Mouse (Mus musculus): ENCODE measurements at regions not wholly inside any gene's neighbourhood (a gene's known extent, or its start where the extent isn't known, plus 50 kb on each side); places are given as distances from the start of the nearest gene placed in this dataset.

GRCm38 (mm10) chr4:80442711-80443110 lies 391.2 kb upstream of the Tyrp1 start:
- 38% methylated on average over 4 of the region's 4 CpGs for WGBS
- no peak overlapping the region for H3K27ac ChIP-seq (replicated peaks)
- no peaks in the 10 kb centered on the region for H3K4me1 ChIP-seq

GRCm38 (mm10) chr4:80463615-80464014 lies 370.3 kb upstream of the Tyrp1 start:
- Histone ChIP-seq H3K27me3 (no peaks in the 10 kb centered on the region), H3K27ac (replicated peaks) (no peak overlapping the region), H3K4me2 (replicated peaks) (no peak overlapping the region), H3K9ac (replicated peaks) (no peak overlapping the region), H3K9me3 (no peaks in the 10 kb centered on the region), H3K4me3 (no peak overlapping the region), H3K36me3 (no peaks in the 10 kb centered on the region), H3K4me1 (no peaks in the 10 kb centered on the region)
- 92% methylated on average over 1 of the region's 1 CpGs for WGBS
- ATAC-seq (ENCODE audit: low FRiP score, low read depth), result no peak

More at GRCm38 (mm10) chr4:80442711-80443110, 391.2 kb upstream of the Tyrp1 start:
- H3K9me3 ChIP-seq, result no peaks in the 10 kb centered on the region
- H3K27me3 ChIP-seq, result no peaks in the 10 kb centered on the region
- H3K9ac ChIP-seq (replicated peaks), result no peak overlapping the region
- no peak overlapping the region for H3K4me3 ChIP-seq
- H3K4me2 ChIP-seq (replicated peaks), result no peak overlapping the region
- no peak for ATAC-seq (ENCODE audit: low FRiP score, low read depth)
- H3K36me3 ChIP-seq, result no peaks in the 10 kb centered on the region

GRCm38 (mm10) chr4:80475736-80476478 lies 358.0 kb upstream of the Tyrp1 start:
- H3K4me3 ChIP-seq, result no peak overlapping the region
- no peak for ATAC-seq (ENCODE audit: low FRiP score, low read depth)
- H3K4me2 ChIP-seq (replicated peaks), result no peak overlapping the region
- H3K9ac ChIP-seq (replicated peaks), result no peak overlapping the region
- no peaks in the 10 kb centered on the region for H3K36me3 ChIP-seq
- WGBS, result 83% methylated on average over 4 of the region's 4 CpGs
- no peaks in the 10 kb centered on the region for H3K27me3 ChIP-seq
- no peaks in the 10 kb centered on the region for H3K9me3 ChIP-seq
- H3K4me1 ChIP-seq, result no peaks in the 10 kb centered on the region
- H3K27ac ChIP-seq (replicated peaks), result no peak overlapping the region

- Histone ChIP-seq H3K4me3 (no peak overlapping the region), H3K36me3 (no peaks in the 10 kb centered on the region), H3K9me3 (no peaks in the 10 kb centered on the region), H3K27ac (replicated peaks) (no peak overlapping the region), H3K27me3 (no peaks in the 10 kb centered on the region), H3K4me1 (peaks cover 18% of the 10 kb centered on the region), H3K9ac (replicated peaks) (no peak overlapping the region), H3K4me2 (replicated peaks) (no peak overlapping the region)
- WGBS, result 38% methylated on average over 2 of the region's 2 CpGs
- no peak for ATAC-seq (ENCODE audit: low FRiP score, low read depth)
Measured at GRCm38 (mm10) chr4:80515087-80515486, 318.8 kb upstream of the Tyrp1 start.

GRCm38 (mm10) chr4:80517476-80518285 lies 316.2 kb upstream of the Tyrp1 start:
- no peaks in the 10 kb centered on the region for H3K27me3 ChIP-seq
- ATAC-seq (ENCODE audit: low FRiP score, low read depth), result peak; percentile 85
- H3K9me3 ChIP-seq, result no peaks in the 10 kb centered on the region
- no peak overlapping the region for H3K9ac ChIP-seq (replicated peaks)
- H3K36me3 ChIP-seq, result no peaks in the 10 kb centered on the region
- H3K4me2 ChIP-seq (replicated peaks), result peak overlapping the region; percentile 21; the same call in 1 of the 2 replicates
- 30% methylated on average over 12 of the region's 12 CpGs for WGBS
- no peak overlapping the region for H3K27ac ChIP-seq (replicated peaks)
- peaks cover 18% of the 10 kb centered on the region for H3K4me1 ChIP-seq
- no peak overlapping the region for H3K4me3 ChIP-seq

- H3K4me2 ChIP-seq (replicated peaks), result no peak overlapping the region
- no peak for ATAC-seq (ENCODE audit: low FRiP score, low read depth)
- no peaks in the 10 kb centered on the region for H3K27me3 ChIP-seq
- H3K9me3 ChIP-seq, result no peaks in the 10 kb centered on the region
- no peak overlapping the region for H3K4me3 ChIP-seq
- no peak overlapping the region for H3K27ac ChIP-seq (replicated peaks)
- H3K4me1 ChIP-seq, result peaks cover 18% of the 10 kb centered on the region
- H3K36me3 ChIP-seq, result no peaks in the 10 kb centered on the region
- no peak overlapping the region for H3K9ac ChIP-seq (replicated peaks)
Measured at GRCm38 (mm10) chr4:80518589-80518988, 315.3 kb upstream of the Tyrp1 start.

- Histone ChIP-seq H3K36me3 (no peaks in the 10 kb centered on the region), H3K9ac (replicated peaks) (no peak overlapping the region), H3K9me3 (no peaks in the 10 kb centered on the region), H3K27me3 (no peaks in the 10 kb centered on the region), H3K4me2 (replicated peaks) (no peak overlapping the region), H3K4me1 (no peaks in the 10 kb centered on the region), H3K4me3 (no peak overlapping the region), H3K27ac (replicated peaks) (no peak overlapping the region)
- WGBS, result 83% methylated on average over 4 of the region's 4 CpGs
- no peak for ATAC-seq (ENCODE audit: low FRiP score, low read depth)
Measured at GRCm38 (mm10) chr4:80539854-80540253, 294.1 kb upstream of the Tyrp1 start.

GRCm38 (mm10) chr4:80545086-80545485 lies 288.8 kb upstream of the Tyrp1 start:
- 87% methylated on average over 3 of the region's 3 CpGs for WGBS
- H3K4me3 ChIP-seq, result no peak overlapping the region
- H3K27ac ChIP-seq (replicated peaks), result no peak overlapping the region
- H3K4me1 ChIP-seq, result no peaks in the 10 kb centered on the region
- H3K4me2 ChIP-seq (replicated peaks), result no peak overlapping the region
- H3K9me3 ChIP-seq, result no peaks in the 10 kb centered on the region
- H3K27me3 ChIP-seq, result no peaks in the 10 kb centered on the region
- H3K36me3 ChIP-seq, result no peaks in the 10 kb centered on the region
- no peak overlapping the region for H3K9ac ChIP-seq (replicated peaks)
- no peak for ATAC-seq (ENCODE audit: low FRiP score, low read depth)

GRCm38 (mm10) chr4:80589438-80589837 lies 244.5 kb upstream of the Tyrp1 start:
- no peak overlapping the region for H3K9ac ChIP-seq (replicated peaks)
- no peak overlapping the region for H3K27ac ChIP-seq (replicated peaks)
- no peaks in the 10 kb centered on the region for H3K27me3 ChIP-seq
- H3K4me1 ChIP-seq, result no peaks in the 10 kb centered on the region
- no peaks in the 10 kb centered on the region for H3K9me3 ChIP-seq
- no peak overlapping the region for H3K4me3 ChIP-seq
- H3K36me3 ChIP-seq, result no peaks in the 10 kb centered on the region
- 80% methylated on average over 4 of the region's 4 CpGs for WGBS
- H3K4me2 ChIP-seq (replicated peaks), result no peak overlapping the region
- ATAC-seq (ENCODE audit: low FRiP score, low read depth), result no peak

GRCm38 (mm10) chr4:80628271-80628670 lies 205.7 kb upstream of the Tyrp1 start:
- H3K9ac ChIP-seq (replicated peaks), result no peak overlapping the region
- no peak overlapping the region for H3K4me3 ChIP-seq
- H3K36me3 ChIP-seq, result no peaks in the 10 kb centered on the region
- H3K4me1 ChIP-seq, result no peaks in the 10 kb centered on the region
- no peak overlapping the region for H3K4me2 ChIP-seq (replicated peaks)
- no peak for ATAC-seq (ENCODE audit: low FRiP score, low read depth)
- WGBS, result 70% methylated on average over 4 of the region's 4 CpGs
- no peak overlapping the region for H3K27ac ChIP-seq (replicated peaks)
- H3K9me3 ChIP-seq, result no peaks in the 10 kb centered on the region
- no peaks in the 10 kb centered on the region for H3K27me3 ChIP-seq

GRCm38 (mm10) chr4:80629251-80629650 lies 204.7 kb upstream of the Tyrp1 start:
- no peaks in the 10 kb centered on the region for H3K27me3 ChIP-seq
- H3K9ac ChIP-seq (replicated peaks), result no peak overlapping the region
- H3K4me1 ChIP-seq, result no peaks in the 10 kb centered on the region
- no peak overlapping the region for H3K4me2 ChIP-seq (replicated peaks)
- no peak overlapping the region for H3K27ac ChIP-seq (replicated peaks)
- no peaks in the 10 kb centered on the region for H3K36me3 ChIP-seq
- H3K9me3 ChIP-seq, result no peaks in the 10 kb centered on the region
- no peak for ATAC-seq (ENCODE audit: low FRiP score, low read depth)
- WGBS, result 65% methylated on average over 1 of the region's 1 CpGs
- no peak overlapping the region for H3K4me3 ChIP-seq

GRCm38 (mm10) chr4:80630260-80630659 lies 203.7 kb upstream of the Tyrp1 start:
- Histone ChIP-seq H3K4me3 (no peak overlapping the region), H3K36me3 (no peaks in the 10 kb centered on the region), H3K27ac (replicated peaks) (no peak overlapping the region), H3K4me1 (no peaks in the 10 kb centered on the region), H3K4me2 (replicated peaks) (no peak overlapping the region), H3K9me3 (no peaks in the 10 kb centered on the region), H3K9ac (replicated peaks) (no peak overlapping the region), H3K27me3 (no peaks in the 10 kb centered on the region)
- ATAC-seq (ENCODE audit: low FRiP score, low read depth), result no peak
